Mouse (Mus musculus): ENCODE data around the gene Ints12. TPM values are rescaled to one million over a fixed set of nuclear protein-coding genes. Genes with fewer than 3 reads are reported as not detected.

Gene Ints12
- polyA plus RNA-seq, 1 experiment: 8.1 TPM

GRCm38 (mm10) chr3:133097936-133098335 is 6.3 kb downstream of the Ints12 start:
- H3K27me3 ChIP-seq (ENCODE audit: control insufficient read depth, insufficient read depth, insufficient read length): no peaks in the 10 kb centered on the region
- no peak overlapping the region for H3K4me3 ChIP-seq (ENCODE audit: insufficient read depth, poor library complexity, severe bottlenecking)
- peaks cover 60% of the 10 kb centered on the region for H3K36me3 ChIP-seq (ENCODE audit: control insufficient read depth, insufficient read depth)
- H3K79me3 ChIP-seq (ENCODE audit: low read depth): peaks cover 23% of the 10 kb centered on the region
- TF ChIP-seq MYOD1 (IDR thresholded peaks at IDR 0.05; ENCODE audit: control insufficient read depth, insufficient read length, low read depth): no peak
- TF ChIP-seq MAX (IDR thresholded peaks at IDR 0.05): no peak
- no peak for TF ChIP-seq CEBPB (IDR thresholded peaks at IDR 0.05; ENCODE audit: low read depth)
- no peak for TF ChIP-seq FOSL1 (IDR thresholded peaks at IDR 0.05; ENCODE audit: insufficient read depth, low read length, poor library complexity, severe bottlenecking)
- no peak for TF ChIP-seq MYOG (IDR thresholded peaks at IDR 0.05; ENCODE audit: control insufficient read depth, extremely low read depth, insufficient read length)
- no peak for TF ChIP-seq CTCF (IDR thresholded peaks at IDR 0.05; ENCODE audit: control insufficient read depth, insufficient read depth, insufficient read length)
- TF ChIP-seq USF1 (IDR thresholded peaks at IDR 0.05; ENCODE audit: low read depth): no peak
- no peak overlapping the region for H3ac ChIP-seq (ENCODE audit: control insufficient read depth, insufficient read length, low read depth)
- H3K79me2 ChIP-seq (ENCODE audit: control insufficient read depth, insufficient read depth): peaks cover 36% of the 10 kb centered on the region

DNA sequence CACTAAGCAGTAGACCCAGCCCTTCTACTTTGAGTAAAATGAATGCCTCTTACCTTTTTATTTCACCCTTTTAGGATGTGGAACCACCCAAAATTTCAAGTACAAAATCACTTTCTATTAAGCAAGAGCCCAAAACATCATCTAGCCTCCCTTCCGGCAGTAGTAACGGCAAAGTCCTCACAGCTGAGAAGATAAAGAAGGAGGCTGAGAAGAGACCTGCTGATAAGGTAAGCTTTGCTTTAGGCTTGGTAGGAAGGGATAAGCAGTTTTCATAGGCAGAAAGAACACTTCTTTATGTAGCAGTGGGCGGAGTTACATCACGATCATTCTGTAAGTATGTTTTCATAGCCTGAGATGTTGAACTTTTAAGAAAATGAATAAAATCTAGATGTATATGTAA is 6.7 kb downstream of the Ints12 start:
- Histone ChIP-seq H3K36me3 (ENCODE audit: control insufficient read depth, insufficient read depth) (peaks cover 61% of the 10 kb centered on the region), H3K79me3 (ENCODE audit: low read depth) (peaks cover 19% of the 10 kb centered on the region), H3ac (ENCODE audit: control insufficient read depth, insufficient read length, low read depth) (no peak overlapping the region), H3K4me3 (ENCODE audit: insufficient read depth, poor library complexity, severe bottlenecking) (no peak overlapping the region), H3K27me3 (ENCODE audit: control insufficient read depth, insufficient read depth, insufficient read length) (no peaks in the 10 kb centered on the region), H3K79me2 (ENCODE audit: control insufficient read depth, insufficient read depth) (peaks cover 32% of the 10 kb centered on the region)
- TF ChIP-seq MYOD1 (IDR thresholded peaks at IDR 0.05; ENCODE audit: control insufficient read depth, insufficient read length, low read depth) (no peak), CTCF (IDR thresholded peaks at IDR 0.05; ENCODE audit: control insufficient read depth, insufficient read depth, insufficient read length) (no peak), MYOG (IDR thresholded peaks at IDR 0.05; ENCODE audit: control insufficient read depth, extremely low read depth, insufficient read length) (no peak), MAX (IDR thresholded peaks at IDR 0.05) (no peak), FOSL1 (IDR thresholded peaks at IDR 0.05; ENCODE audit: insufficient read depth, low read length, poor library complexity, severe bottlenecking) (no peak), USF1 (IDR thresholded peaks at IDR 0.05; ENCODE audit: low read depth) (no peak), CEBPB (IDR thresholded peaks at IDR 0.05; ENCODE audit: low read depth) (no peak)

DNA sequence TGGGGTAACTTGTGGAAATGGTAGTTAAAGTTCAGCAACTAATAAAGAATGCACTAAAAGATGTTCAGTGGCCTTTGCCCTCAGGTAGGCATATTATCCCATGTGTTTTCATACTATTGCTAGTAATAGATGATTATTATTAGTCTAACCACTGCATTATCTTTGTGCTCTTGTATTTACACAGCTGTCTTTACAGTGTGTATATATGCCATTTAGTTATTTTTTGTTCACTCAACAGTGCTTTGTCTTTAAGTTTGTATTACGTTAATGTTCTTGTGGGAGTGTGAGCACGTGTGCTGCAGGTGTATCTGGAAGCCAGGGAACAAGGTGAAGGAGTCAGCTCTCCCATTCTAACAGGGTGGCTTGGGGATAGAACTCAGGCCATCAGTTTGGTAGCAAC is 7.3 kb downstream of the Ints12 start:
- TF ChIP-seq MYOD1 (IDR thresholded peaks at IDR 0.05; ENCODE audit: control insufficient read depth, insufficient read length, low read depth) (no peak), MAX (IDR thresholded peaks at IDR 0.05) (no peak), MYOG (IDR thresholded peaks at IDR 0.05; ENCODE audit: control insufficient read depth, extremely low read depth, insufficient read length) (no peak), CTCF (IDR thresholded peaks at IDR 0.05; ENCODE audit: control insufficient read depth, insufficient read depth, insufficient read length) (no peak), CEBPB (IDR thresholded peaks at IDR 0.05; ENCODE audit: low read depth) (no peak), FOSL1 (IDR thresholded peaks at IDR 0.05; ENCODE audit: insufficient read depth, low read length, poor library complexity, severe bottlenecking) (no peak), USF1 (IDR thresholded peaks at IDR 0.05; ENCODE audit: low read depth) (no peak)
- Histone ChIP-seq H3K36me3 (ENCODE audit: control insufficient read depth, insufficient read depth) (peaks cover 66% of the 10 kb centered on the region), H3K27me3 (ENCODE audit: control insufficient read depth, insufficient read depth, insufficient read length) (no peaks in the 10 kb centered on the region), H3K4me3 (ENCODE audit: insufficient read depth, poor library complexity, severe bottlenecking) (no peak overlapping the region), H3ac (ENCODE audit: control insufficient read depth, insufficient read length, low read depth) (no peak overlapping the region), H3K79me3 (ENCODE audit: low read depth) (peaks cover 14% of the 10 kb centered on the region), H3K79me2 (ENCODE audit: control insufficient read depth, insufficient read depth) (peaks cover 27% of the 10 kb centered on the region)

DNA sequence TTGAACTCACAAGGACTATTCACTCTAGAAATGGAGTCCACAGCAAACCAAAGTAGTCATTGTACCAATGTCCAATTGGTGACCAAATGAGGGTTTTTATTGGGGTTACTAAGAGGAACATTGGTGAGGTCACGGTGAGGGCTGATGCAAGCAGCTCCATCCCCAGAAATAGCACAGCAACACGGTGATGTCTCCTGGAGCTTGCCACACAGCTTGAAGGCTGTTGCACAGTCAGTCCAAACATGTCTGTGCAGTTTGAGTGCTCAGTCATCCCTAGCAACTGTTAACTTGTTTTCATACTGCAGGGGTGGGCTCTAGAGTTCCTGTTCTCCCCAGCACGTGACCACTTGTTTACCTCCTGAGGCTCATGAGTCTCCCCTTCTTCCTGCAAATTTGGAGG is 12.1 kb downstream of the Ints12 start:
- Histone ChIP-seq H3K27me3 (ENCODE audit: control insufficient read depth, insufficient read depth, insufficient read length) (no peaks in the 10 kb centered on the region), H3ac (ENCODE audit: control insufficient read depth, insufficient read length, low read depth) (no peak overlapping the region), H3K4me3 (ENCODE audit: insufficient read depth, poor library complexity, severe bottlenecking) (no peak overlapping the region), H3K36me3 (ENCODE audit: control insufficient read depth, insufficient read depth) (peaks cover 77% of the 10 kb centered on the region), H3K79me3 (ENCODE audit: low read depth) (no peaks in the 10 kb centered on the region), H3K79me2 (ENCODE audit: control insufficient read depth, insufficient read depth) (no peaks in the 10 kb centered on the region)
- no peak for TF ChIP-seq FOSL1 (IDR thresholded peaks at IDR 0.05; ENCODE audit: insufficient read depth, low read length, poor library complexity, severe bottlenecking)

DNA sequence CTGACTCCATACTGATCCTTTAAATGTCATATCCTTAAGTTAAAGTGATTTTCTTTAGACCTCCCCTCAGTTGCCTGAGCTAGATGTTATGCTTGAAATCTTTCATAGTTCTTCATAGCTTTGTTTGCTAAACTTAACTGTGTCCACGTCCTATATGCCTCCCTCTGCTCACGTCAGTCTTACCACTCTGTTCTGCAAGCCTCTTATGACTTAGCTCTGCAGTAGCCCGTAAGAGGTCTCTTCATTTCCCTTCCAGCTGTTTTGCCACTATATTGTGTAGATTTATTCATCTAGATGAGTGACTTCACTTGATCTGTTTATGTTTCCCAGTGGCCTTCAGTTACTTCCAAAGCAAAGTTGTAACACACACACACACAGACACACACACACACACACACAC is 12.8 kb downstream of the Ints12 start:
- H3K36me3 ChIP-seq (ENCODE audit: control insufficient read depth, insufficient read depth): peaks cover 77% of the 10 kb centered on the region
- no peak for TF ChIP-seq USF1 (IDR thresholded peaks at IDR 0.05; ENCODE audit: low read depth)
- no peaks in the 10 kb centered on the region for H3K79me3 ChIP-seq (ENCODE audit: low read depth)
- no peaks in the 10 kb centered on the region for H3K27me3 ChIP-seq (ENCODE audit: control insufficient read depth, insufficient read depth, insufficient read length)
- H3K4me3 ChIP-seq (ENCODE audit: insufficient read depth, poor library complexity, severe bottlenecking): no peak overlapping the region
- H3ac ChIP-seq (ENCODE audit: control insufficient read depth, insufficient read length, low read depth): no peak overlapping the region
- no peaks in the 10 kb centered on the region for H3K79me2 ChIP-seq (ENCODE audit: control insufficient read depth, insufficient read depth)

DNA sequence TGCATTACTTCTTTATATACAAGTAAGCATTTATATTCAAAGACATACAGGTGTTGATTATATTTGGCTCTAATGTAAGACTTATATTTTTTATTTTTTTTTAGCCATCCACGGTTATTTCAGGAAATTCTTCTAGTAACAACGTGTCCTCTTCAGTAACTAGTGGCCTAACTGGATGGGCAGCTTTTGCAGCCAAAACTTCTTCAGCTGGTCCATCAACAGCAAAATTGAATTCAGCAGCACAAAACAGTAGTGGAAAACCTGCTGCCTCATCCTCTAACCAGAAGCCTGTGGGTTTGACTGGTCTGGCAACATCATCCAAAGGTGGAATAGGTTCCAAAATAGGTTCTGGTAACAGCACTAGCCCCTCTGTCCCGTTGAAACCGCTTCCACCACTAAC is 17.1 kb downstream of the Ints12 start:
- Histone ChIP-seq H3K79me2 (ENCODE audit: control insufficient read depth, insufficient read depth) (no peaks in the 10 kb centered on the region), H3K27me3 (ENCODE audit: control insufficient read depth, insufficient read depth, insufficient read length) (no peaks in the 10 kb centered on the region), H3K36me3 (ENCODE audit: control insufficient read depth, insufficient read depth) (peaks cover 47% of the 10 kb centered on the region), H3K79me3 (ENCODE audit: low read depth) (no peaks in the 10 kb centered on the region), H3K4me3 (ENCODE audit: insufficient read depth, poor library complexity, severe bottlenecking) (no peak overlapping the region), H3ac (ENCODE audit: control insufficient read depth, insufficient read length, low read depth) (no peak overlapping the region)
- TF ChIP-seq MAX (IDR thresholded peaks at IDR 0.05) (no peak), FOSL1 (IDR thresholded peaks at IDR 0.05; ENCODE audit: insufficient read depth, low read length, poor library complexity, severe bottlenecking) (no peak), CEBPB (IDR thresholded peaks at IDR 0.05; ENCODE audit: low read depth) (no peak), MYOD1 (IDR thresholded peaks at IDR 0.05; ENCODE audit: control insufficient read depth, insufficient read length, low read depth) (no peak)
